Mouse (Mus musculus) cerebellum, adult 8-10 months (tissue): Measurements from ENCODE around the gene Tmem117.

Experiments
- DNase-seq: peaks from one replicate; pipeline ENCODE4 v3.0.0; 2022

Tmem117 gene

DNA sequence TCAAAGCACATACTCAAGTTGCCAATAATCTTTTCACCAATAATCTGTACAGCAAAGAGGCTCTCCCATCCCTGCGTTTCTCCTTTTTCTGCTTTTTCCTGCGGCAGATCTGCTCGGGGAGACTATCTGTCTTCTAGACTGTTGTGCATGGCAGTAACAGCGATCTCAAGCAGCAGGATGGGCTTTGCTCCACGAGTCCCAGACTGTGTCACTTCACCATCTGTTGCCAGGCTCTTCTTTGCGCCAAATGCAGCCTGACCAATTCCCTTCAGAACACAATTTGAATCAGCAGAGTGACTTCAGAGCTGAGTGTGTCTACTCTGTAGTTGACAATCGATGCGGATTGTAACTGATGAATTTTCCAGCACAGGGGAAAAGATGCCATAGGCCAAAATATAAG, 415.0 kb downstream of the Tmem117 start:
- peak; percentile 84 for DNase-seq

DNA sequence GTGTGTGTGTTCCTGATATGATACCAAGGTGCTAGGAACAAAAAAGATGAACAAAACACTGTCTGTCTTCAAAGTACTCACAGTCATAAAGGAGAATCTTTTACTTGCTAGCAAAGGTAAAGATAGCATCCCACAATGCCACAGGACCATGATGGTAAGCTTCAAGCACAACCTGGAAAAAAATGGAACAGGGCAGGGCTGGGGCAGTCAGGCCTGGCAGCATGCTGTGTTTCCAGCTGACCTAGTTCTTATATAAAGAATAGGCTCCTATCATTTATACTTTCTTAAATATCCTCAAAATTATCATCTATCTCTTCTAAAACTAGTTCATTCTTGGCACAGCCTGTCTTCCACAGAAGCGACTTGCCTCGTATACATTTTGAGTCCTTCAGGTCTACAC, 418.5 kb downstream of the Tmem117 start:
- no peak for DNase-seq

DNA sequence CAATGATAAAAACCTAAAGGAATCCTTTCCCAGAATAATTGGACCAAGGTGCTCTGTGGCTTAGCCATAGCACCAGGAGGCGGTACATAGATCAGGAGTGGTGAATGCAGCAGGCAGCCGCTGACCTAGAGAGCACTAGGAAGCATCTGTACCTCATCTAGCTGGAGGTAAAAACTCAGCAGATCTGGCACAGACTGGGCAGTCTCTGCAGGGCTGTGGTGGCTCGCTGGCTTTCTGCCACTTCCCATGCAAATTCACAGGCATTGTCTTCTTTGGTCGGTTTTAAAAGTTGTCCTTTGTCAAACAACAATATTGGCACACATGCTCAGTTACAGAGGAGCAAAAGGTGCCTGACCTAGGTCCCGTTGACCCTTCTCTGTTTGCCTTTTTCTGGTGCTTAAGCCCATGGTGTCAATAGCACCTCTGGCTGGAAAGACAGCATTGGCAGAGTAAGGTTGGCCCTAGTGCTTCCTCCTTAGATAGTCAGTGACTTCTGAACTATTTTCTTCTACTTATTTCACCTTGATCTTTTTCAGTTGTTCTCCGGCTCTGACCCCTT, 420.2 kb downstream of the Tmem117 start:
- peak; percentile 60 for DNase-seq

DNA sequence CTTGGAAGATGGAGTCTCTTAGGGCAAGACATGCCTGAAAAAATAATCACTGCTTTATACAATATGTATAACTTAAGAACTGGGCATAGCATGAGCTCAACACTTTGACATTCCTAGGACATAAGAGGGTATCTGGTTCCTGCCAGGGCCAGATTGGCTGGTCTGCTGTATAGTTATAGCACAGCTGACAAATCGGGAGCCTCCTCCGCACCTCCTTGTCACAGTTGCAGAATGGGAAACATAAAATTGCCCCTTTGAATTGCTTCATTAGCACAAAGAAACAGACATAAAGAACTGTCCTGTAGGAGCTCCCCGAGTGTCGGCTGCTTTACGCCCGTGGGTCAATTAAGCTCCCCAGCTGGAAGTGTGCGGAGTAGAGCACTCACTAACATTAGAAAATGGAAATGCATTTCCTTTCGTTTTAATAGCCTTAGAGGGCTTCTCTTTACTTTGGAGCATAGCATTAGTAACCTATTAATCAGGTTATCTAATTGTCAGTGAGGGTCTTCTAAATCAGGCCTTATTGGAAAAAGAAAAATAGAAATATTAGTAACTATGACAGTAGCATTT, 426.1 kb downstream of the Tmem117 start:
- no peak for DNase-seq

DNA sequence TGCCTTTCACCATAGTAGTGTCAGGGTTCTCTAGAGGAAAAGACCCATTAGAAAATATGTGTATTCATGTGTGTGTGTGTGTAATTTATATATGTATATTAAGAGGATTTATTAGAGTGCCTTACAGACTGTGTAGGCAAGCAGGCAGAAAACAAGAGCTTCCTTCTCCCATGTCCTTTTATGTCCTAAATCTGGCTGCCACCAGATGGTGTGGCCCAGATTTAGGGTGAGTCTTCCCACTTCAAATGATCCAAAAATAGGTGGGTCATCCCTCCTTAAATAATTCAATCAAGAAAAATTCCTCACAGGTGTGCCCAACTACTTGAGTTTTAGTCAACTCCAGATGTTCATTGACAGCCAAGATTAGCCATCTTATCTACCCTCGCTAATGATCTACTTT, 439.0 kb downstream of the Tmem117 start:
- no peak for DNase-seq

DNA sequence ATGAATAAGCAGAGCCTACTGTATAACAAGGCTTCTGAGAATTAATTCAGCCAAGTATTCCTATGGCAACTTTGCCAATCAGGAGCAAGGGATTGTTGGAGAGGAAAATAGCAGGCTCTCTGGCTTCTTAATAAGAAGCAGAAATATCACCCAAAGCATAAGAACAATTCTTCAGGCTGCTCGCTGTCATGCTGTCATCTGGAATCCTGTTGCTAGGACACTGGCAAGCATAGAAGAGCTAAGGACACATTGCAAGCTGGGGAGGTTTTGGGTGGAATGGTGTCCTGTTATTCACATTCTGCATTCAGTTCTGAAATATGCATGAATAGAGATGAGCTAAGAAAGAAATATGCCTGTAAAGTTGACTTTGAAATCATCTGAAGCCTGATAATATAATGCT, 439.8 kb downstream of the Tmem117 start:
- no peak for DNase-seq

DNA sequence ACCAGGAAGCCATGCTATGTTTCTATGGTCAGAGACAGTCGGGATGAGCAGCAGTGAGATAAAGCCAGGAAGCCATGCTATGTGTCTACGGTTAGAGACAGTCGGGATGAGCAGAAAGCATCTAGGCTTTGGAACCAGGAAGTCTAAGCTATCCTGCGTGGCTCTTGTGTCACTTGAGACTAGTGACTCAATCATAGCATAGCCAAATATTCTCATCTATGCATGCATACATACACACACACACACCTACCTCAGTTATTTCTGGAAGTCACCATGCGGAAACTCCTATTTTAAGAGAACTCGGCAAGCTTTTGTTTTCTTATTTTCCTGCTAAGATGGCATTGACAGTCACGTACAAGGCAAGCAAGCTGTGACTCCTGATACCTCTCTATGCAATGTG, 441.8 kb downstream of the Tmem117 start:
- DNase-seq: no peak

DNA sequence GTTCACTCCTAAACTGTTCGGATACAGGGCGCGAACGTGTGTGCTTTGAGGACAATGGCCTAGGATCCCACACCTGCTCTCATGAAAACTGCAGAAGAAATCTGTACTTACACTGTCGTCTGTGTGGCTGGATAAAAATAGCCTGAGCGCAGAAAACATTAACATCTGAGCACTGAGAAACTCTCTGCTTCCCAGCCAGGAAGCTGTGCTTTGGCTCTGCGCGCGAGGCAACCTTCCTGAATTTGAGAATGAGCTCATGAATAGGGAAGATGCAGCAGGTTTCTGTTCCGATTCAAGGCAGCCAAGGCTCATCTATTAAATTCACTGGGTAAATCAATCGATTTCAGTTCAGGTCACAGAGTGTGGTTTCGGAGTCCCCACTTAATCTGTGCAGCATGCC, 446.3 kb downstream of the Tmem117 start:
- DNase-seq: no peak

DNA sequence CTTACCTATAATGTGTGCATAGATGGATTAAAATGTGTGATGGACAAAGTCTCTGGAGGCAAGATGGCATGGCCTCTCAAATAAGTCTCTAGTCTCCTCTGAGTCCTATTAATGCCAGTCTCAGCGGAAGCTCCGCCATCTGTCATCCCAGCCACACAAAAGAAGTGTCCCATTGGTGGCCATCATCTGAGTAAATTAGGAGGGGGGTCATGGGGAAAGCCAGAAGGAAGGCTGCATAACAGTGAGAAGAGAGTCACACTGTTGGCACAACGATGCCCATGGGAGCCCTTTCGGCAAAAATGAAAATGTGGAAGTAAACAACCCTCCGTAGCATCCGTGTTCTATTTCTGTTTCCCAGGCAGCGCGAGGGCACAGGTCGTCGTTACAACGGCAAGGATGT, 452.6 kb downstream of the Tmem117 start:
- DNase-seq: no peak

DNA sequence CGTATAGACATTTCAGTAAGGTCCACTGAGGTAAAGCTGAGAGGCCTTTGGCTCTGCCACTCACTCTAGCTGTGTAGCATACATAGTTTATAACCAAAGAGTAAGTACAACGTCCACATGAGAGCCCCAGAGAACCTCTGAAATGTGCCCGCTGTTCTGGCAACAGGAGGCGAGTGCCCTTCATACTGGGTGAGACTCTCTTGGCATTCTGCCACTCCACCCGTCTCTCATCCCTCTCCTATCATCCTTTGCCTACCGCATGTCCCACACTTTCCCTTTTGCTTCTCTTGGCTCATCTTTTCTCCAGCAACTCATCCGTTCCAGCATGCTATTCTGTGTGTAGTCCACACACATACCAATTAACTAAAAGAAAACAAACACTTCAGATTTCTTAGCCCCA, 456.9 kb downstream of the Tmem117 start:
- DNase-seq: peak; percentile 45

DNA sequence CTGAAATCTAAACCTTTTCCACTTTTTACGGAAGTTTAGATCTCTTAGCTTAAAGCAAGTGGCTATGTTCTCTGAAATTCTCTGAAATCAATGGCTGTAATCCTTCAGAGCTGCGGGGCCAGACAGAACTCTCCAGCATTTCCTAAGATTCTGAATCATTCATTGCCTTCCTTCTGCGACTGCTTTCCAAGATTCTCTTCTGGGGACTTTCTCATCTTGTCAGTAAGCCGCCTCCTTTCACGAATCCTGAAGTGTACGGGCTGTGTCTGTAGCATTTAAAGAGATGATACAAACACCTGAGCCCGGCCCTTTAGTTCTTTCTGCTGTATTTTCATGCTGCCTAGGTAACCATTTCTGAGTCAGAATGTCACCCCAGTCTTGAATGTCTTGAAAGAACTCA, 471.1 kb downstream of the Tmem117 start:
- DNase-seq: no peak

DNA sequence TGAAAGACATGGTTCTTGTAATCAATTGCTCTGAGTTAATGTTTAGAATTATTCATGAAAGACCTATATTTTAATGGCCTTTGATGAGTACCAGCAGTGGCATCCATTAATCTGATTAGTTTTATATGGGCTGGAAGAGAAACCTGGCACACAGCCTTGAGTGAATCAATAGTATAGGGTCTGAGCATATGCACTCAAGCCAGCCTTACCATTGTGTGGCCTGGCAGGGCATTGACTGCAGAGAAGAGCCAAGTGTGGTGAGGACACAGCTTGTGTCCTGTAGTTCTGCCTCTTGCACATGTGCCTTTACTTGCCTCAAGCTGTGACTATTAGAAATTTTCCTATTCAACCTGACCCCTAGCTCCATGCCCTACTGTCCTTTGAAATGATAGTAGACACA, 472.5 kb downstream of the Tmem117 start:
- no peak for DNase-seq

DNA sequence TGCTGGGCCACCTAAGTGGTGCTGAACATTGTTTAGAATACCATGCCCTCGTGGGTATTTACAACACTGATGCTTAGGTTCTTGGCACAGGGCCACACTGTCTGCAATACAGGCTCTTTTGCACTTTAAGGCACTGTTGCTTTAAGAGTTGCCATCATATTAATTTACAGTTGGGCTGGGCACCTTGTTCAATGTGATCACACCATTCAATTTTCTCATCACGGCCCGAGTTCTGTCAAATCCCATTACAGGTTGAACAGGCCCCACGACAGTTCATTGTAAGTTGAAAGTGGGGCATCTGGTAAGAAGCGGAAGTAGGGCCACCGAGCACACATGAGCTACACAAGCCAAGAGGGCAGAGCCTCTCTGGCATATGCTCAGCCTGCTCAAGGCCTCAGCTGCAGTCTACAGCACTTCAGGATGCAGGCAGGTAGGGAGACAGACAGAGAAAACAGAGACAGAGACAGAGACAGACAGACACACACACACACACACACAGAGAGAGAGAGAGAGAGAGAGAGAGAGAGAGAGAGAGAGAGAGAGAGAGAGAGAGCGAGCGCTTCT, 478.3 kb downstream of the Tmem117 start:
- no peak for DNase-seq

DNA sequence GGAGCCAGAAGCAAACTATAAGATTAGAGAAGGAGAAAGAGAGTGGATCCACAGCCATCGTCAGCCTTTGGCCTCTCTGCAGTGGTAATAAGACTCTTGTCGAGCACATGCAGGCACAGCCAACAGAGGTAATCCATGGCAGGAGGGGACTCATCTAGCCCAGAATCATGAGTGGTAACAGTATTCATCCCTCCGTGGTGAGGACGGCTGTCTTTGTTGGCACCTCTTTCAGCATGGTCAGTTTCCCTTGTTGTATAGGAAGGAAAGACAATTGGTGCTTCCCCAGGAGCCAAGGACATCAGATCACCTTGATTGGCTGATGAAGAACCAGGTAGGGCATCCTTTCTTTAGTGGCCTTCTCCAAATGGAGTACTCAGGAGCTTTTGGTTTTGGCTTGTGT, 479.6 kb downstream of the Tmem117 start:
- no peak for DNase-seq

DNA sequence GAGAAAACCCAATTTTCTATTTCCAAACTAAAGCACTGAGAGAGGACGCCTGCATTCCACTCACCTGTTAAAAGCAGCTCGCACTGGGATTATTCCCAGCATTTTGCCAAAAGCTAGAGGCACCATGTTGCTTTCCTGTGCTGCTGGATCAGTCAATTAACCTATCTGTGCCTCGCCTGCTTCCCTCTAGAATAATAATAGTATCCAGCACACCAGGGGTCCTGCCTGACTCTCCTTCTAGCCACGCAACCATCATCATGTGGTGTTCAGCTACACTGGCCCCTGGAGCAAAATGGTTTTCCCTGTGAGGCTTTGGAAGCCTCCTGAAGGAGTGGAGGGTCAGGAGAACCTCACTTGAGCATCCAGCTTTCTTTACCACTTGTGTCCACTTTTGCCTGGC, 502.4 kb downstream of the Tmem117 start:
- DNase-seq: no peak

DNA sequence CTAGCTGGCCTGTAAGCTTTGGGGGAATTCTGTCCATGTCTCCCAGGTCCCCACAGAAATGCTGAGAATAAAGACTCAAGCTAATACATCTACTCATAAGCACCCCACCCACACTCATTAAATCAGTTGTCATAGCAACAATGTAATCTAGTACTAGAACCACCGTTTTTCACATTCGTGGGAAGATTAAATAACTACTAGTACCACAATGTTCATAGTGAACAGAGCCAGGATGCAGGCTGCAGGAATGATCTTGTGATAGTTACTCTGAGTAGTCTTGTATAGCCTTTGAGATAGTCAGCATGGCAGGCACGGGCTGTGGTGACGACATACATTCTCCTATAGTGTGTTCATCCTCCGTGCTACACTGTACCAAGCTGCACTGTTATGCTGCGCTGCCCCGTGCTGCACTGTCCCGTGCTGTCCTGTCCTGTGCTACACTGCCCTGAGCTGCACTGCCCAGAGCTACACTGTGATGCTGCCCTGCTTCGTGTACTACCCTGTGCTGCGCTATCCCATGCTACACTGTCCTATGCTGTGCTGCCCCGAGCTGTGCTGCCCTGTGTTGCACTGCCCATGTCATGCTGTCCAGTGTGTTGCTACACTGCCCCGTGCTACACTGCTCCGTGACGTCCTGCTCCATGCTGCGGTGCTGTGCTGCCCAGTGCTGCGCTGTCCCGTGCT, 507.0 kb downstream of the Tmem117 start:
- no peak for DNase-seq

DNA sequence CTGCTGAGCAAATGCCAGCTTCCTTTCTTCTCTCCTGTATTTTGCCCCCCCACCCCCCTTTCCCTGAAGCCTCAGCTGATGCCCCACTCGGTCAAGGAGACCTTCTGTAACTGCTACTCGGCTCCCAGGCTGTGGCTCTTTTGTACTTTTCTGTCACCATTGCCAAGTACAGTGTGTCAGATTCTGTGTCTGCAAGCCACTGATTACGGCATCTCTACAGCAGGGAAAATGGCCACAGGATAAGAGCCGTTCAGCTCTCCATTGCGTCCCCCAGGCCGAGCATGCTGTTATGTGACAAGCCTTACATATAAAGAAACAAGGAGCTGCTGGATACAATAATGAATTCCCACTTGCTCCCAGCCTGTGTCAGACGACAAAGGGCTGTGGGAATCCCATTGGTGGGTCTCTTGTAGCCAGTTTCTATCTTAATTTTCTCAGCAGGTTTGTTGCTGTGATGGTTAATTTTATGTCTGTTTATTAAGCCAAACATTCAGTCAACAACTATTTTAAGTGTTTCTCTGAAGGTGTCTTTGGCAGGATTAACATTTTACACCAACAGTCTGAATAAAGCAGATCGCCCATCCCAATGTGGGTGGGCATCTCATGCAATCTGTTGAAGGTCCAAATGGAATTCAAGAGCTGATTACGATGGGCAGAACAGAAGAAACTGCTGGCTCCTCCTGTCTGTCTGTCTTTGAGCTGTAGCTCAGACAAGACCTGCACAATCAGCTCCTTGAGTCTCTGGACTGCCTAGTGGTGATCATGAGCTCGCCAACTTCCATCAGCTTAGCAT, 508.2 kb downstream of the Tmem117 start:
- no peak for DNase-seq

DNA sequence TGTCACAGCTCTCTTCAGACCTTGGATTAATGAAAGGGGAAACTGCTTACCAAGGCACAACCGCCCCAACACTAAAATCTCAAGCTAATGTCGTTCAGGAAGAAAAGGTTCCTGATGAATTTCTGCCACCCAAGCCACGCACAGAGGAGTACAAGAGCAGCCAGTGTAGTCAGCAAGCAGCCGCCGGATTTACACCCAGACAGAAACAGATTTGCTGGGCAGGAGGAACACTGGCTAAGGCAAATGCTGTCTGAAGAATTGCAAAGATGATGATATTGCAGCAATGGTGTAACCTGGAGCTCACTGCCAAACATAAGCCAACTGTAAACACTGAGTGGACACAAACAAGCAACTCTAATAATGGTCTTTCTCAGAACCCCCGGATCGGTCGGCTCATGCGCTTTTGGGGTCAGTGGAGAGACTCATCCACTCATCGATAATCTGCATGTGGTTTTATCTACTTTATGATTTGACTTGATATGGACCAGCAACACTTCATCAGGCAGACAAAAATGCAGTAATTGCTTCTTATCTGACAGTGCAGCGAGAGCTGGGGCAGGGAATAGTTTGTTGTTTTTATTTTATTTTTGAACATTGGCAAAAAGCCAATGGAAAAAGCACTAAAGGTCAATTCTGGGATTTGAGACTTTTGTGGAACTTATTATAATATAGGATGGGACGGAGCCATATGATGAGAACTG, 509.8 kb downstream of the Tmem117 start:
- DNase-seq: peak; percentile 12

DNA sequence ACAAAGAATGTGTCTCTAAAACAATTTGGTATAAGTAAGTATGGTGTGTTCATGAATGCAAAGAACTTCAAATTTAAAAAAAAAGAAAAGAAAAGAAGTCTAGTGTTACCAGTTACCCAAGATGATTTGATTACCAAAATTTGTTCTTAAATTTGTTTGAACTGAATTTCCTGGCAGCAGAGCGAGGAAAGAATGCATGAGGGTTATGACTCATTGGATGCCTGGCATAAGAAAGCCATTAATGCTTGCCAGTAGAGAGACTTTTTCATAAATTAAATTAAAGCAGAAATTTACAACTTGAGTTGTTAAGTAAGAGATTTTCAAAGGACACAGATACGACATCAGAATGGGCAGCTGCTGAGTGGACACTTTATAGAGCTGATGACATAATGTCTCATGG, 515.1 kb downstream of the Tmem117 start:
- DNase-seq: no peak

DNA sequence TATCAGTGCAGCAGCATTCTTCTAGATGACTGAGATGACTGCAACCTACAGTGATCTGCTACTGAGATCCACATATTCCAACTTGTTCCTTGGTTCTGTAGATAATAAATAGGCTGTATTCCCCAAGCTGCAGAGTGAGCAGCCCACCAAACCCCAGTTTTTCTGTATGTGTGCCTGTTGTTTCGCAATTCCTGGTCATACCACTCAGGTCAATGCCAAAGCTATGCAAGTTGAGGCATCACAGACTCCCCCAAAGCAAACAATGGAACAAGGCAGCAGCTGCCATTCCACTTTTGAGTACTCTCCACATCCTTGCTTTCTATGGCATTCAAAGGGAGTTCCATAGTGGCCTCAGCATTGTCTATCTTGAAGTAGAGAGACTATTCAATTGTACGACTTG, 516.1 kb downstream of the Tmem117 start:
- DNase-seq: no peak
